Mouse (Mus musculus): ENCODE measurements around the gene Anapc11. TPM values are rescaled to one million over a fixed set of nuclear protein-coding genes. Genes with fewer than 3 reads are reported as not detected.

Gene Anapc11
- total and polyA plus RNA-seq, 3 experiments: 57.0 to 145 (median 108) TPM

DNA sequence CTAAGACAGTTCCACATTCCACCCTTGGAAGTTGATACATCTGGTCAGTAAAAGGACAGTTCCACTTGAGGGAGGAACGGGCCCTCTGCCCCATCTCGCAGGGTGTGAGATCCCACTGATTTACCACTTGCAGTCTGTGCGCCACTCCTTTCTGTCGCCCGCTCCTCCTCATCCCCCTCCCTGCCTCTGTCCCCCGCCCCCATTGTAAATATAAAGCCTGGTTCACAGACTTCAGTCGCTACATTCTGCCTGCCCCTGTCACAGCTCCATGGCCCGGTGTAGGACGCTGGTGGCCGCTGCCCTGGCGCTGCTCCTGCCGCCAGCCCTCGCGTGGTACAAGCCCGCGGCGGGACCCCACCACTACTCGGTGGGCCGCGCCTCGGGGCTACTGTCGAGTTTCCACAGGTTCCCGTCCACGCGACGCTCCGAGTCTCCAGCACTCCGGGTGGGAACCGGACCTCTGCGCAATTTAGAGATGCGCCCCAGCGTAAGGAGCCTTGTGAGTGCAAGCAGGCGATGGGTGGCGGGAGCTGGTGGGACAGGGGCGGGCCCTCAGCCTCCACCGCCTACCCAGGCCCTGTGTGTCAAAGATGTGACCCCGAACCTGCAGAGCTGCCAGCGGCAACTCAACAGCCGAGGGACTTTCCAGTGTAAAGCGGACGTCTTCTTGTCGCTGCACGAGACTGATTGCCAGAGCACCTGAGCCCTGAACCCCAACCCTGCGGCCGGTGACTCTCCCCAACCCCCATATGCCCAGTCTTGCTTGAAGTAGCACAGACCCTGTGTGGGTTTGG lies 10.2 kb downstream of the Anapc11 start, which contains the start of gene Npb:
Gene Npb, plus strand, starts transcription at position 237 of the 794 bp plus-strand sequence.
- peaks cover 0 to 6% of the 10 kb centered on the region in 2 experiments; a peak in 2 of 4 replicates for H3K4me1 ChIP-seq (ENCODE audit: control insufficient read depth in 1 of 2, insufficient read depth in 2 of 2)
- TF ChIP-seq KAT2A (IDR thresholded peaks at IDR 0.05; ENCODE audit: insufficient replicate concordance, low read length) (no peak), POLR2A (IDR thresholded peaks at IDR 0.05; ENCODE audit: low read depth, low read length) (no peak), RAD21 (IDR thresholded peaks at IDR 0.05; ENCODE audit: low read depth, low read length) (no peak), TBP (conservative IDR thresholded peaks at IDR 0.05; ENCODE audit: low read depth, low read length) (no peak), POLR2AphosphoS2 (IDR thresholded peaks at IDR 0.05; ENCODE audit: low read depth, low read length) (0 out of 2 replicates have a peak, but pooled peaks have one; percentile 63)
- no peaks in the 10 kb centered on the region for H3K27me3 ChIP-seq (replicated peaks)
- H3K4me2 ChIP-seq (ENCODE audit: insufficient read depth, low read depth, poor library complexity, severe bottlenecking): no peak within 1 kb of the TSS
- H3K27ac ChIP-seq (ENCODE audit: insufficient read depth, low read depth): no peak within 1 kb of the TSS
- in situ Hi-C loops (cut with MboI; ENCODE audit: low pct_ligation_motif_present, low pct_unique_long_range_greater_than_20kb, low sequenced_read_pairs) (no loop called here), dilution Hi-C loops (cut with MboI; ENCODE audit: extremely low pct_ligation_motif_present, extremely low pct_unique_long_range_greater_than_20kb, low sequenced_read_pairs) (no loop called here)
- no peak within 1 kb of the TSS for H3K9ac ChIP-seq (ENCODE audit: insufficient read depth, low read depth)
- H3K36me3 ChIP-seq (replicated peaks in 1 of 2; ENCODE audit: control insufficient read depth in 1 of 2, insufficient read depth in 1 of 2, low read length in 1 of 2): peaks cover 74 to 99% of the 10 kb centered on the region in 2 experiments
- H3K4me3 ChIP-seq (replicated peaks in 1 of 3; ENCODE audit: low read depth in 2 of 3, low read length in 2 of 3, poor library complexity in 1 of 3): no peak within 1 kb of the TSS
- no peak for DNase-seq (ENCODE audit: extremely low read depth)
- no peaks in the 10 kb centered on the region for H3K79me2 ChIP-seq (replicated peaks; ENCODE audit: control insufficient read depth, extremely low read depth, insufficient read depth, poor library complexity, severe bottlenecking)
- H3K9me3 ChIP-seq (replicated peaks; ENCODE audit: low read length): no peaks in the 10 kb centered on the region

DNA sequence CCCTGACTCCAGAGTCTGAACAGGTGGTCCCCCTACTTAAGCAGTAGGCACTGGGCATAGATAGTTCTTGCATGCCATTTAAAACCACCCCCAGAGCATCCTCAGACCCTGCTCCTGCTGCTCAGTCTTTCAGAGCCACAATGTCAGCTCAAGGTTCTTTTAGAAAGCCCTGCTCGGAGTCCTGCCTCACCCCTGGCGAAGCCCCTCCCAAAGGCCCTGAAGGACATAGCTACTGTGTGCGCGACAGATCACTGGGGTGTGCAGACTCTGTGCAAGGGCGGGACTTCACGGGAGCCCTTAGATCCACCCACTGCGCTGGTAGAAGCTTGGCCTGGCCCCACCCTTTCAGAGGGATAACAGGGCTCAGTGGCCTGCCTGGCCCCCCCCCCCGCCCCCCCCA lies 11.0 kb downstream of the Anapc11 start:
- dilution Hi-C loops (cut with MboI; ENCODE audit: extremely low pct_ligation_motif_present, extremely low pct_unique_long_range_greater_than_20kb, low sequenced_read_pairs) (no loop called here), in situ Hi-C loops (cut with MboI; ENCODE audit: low pct_ligation_motif_present, low pct_unique_long_range_greater_than_20kb, low sequenced_read_pairs) (no loop called here)
- Histone ChIP-seq H3K9ac (ENCODE audit: insufficient read depth, low read depth) (no peak overlapping the region), H3K79me2 (replicated peaks; ENCODE audit: control insufficient read depth, extremely low read depth, insufficient read depth, poor library complexity, severe bottlenecking) (no peaks in the 10 kb centered on the region), H3K4me3 (replicated peaks in 1 of 3; ENCODE audit: low read depth in 2 of 3, low read length in 2 of 3, poor library complexity in 1 of 3) (no peak overlapping the region), H3K36me3 (replicated peaks in 1 of 2; ENCODE audit: control insufficient read depth in 1 of 2, insufficient read depth in 1 of 2, low read length in 1 of 2) (peaks cover 81 to 99% of the 10 kb centered on the region in 2 experiments), H3K4me2 (ENCODE audit: insufficient read depth, low read depth, poor library complexity, severe bottlenecking) (no peak overlapping the region), H3K27ac (ENCODE audit: insufficient read depth, low read depth) (no peak overlapping the region), H3K4me1 (ENCODE audit: control insufficient read depth in 1 of 2, insufficient read depth in 2 of 2) (peaks cover 0 to 10% of the 10 kb centered on the region in 2 experiments; a peak in 2 of 4 replicates), H3K9me3 (replicated peaks; ENCODE audit: low read length) (no peaks in the 10 kb centered on the region), H3K27me3 (replicated peaks) (no peaks in the 10 kb centered on the region)
- no peak for TF ChIP-seq USF2 (conservative IDR thresholded peaks at IDR 0.05; ENCODE audit: low read depth, low read length)
- no peak for TF ChIP-seq SMC3 (IDR thresholded peaks at IDR 0.05; ENCODE audit: low read depth, low read length)
- TF ChIP-seq HCFC1 (IDR thresholded peaks at IDR 0.05; ENCODE audit: low read depth, low read length): no peak
- TF ChIP-seq POLR2AphosphoS2 (IDR thresholded peaks at IDR 0.05; ENCODE audit: low read depth, low read length): 0 out of 2 replicates have a peak, but pooled peaks have one; percentile 14
- no peak for TF ChIP-seq SIN3A (IDR thresholded peaks at IDR 0.05; ENCODE audit: low read length)
- TF ChIP-seq POLR2A (IDR thresholded peaks at IDR 0.05; ENCODE audit: low read depth, low read length): no peak
- DNase-seq (ENCODE audit: extremely low read depth): no peak

DNA sequence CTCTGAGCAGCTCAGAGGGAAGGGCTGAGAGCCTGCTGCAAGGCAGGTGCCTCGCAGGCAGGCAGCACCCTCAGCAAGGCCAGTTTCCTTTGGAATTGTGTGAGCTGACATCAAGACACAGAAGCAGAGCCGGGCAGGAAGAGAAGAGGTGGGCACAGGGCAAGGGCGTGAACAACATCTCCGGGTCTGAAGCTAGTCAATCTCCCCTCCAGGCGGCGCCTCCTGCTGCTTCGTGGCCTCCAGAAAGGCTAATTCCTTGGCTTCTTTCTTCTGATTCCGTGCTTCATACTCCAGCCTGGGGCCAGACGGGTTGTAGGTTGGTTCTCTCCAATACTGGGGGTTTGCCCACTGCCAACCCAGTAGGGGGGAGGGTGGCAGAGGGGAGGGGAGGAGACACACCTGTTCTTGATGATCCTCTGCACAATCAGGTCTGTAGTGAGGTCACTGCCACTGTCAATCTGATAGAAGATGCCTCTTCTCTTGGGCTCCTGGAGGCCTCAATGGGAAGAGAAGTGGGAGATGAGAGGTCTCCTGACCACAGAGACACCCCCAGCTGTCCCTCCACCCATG lies 12.3 kb downstream of the Anapc11 start:
- dilution Hi-C loops (cut with MboI; ENCODE audit: extremely low pct_ligation_motif_present, extremely low pct_unique_long_range_greater_than_20kb, low sequenced_read_pairs): no loop called here
- Histone ChIP-seq H3K9ac (ENCODE audit: insufficient read depth, low read depth) (no peak overlapping the region), H3K27ac (ENCODE audit: insufficient read depth, low read depth) (no peak overlapping the region), H3K4me3 (replicated peaks in 1 of 3; ENCODE audit: low read depth in 2 of 3, low read length in 2 of 3, poor library complexity in 1 of 3) (no peak overlapping the region), H3K36me3 (replicated peaks in 1 of 2; ENCODE audit: control insufficient read depth in 1 of 2, insufficient read depth in 1 of 2, low read length in 1 of 2) (peaks cover 74 to 96% of the 10 kb centered on the region in 2 experiments), H3K79me2 (replicated peaks; ENCODE audit: control insufficient read depth, extremely low read depth, insufficient read depth, poor library complexity, severe bottlenecking) (peaks cover 4% of the 10 kb centered on the region), H3K4me2 (ENCODE audit: insufficient read depth, low read depth, poor library complexity, severe bottlenecking) (no peak overlapping the region), H3K4me1 (ENCODE audit: control insufficient read depth in 1 of 2, insufficient read depth in 2 of 2) (peaks cover 0 to 20% of the 10 kb centered on the region in 2 experiments; a peak in 3 of 4 replicates), H3K9me3 (replicated peaks; ENCODE audit: low read length) (no peaks in the 10 kb centered on the region), H3K27me3 (replicated peaks) (no peaks in the 10 kb centered on the region)
- TF ChIP-seq RAD21 (IDR thresholded peaks at IDR 0.05; ENCODE audit: low read depth, low read length): no peak
- TF ChIP-seq POLR2AphosphoS2 (IDR thresholded peaks at IDR 0.05; ENCODE audit: low read depth, low read length): no peak
- TF ChIP-seq SMC3 (IDR thresholded peaks at IDR 0.05; ENCODE audit: low read depth, low read length): no peak
- TF ChIP-seq MAZ (IDR thresholded peaks at IDR 0.05; ENCODE audit: low read depth, low read length): no peak
- no peak for TF ChIP-seq JUN (IDR thresholded peaks at IDR 0.05; ENCODE audit: insufficient read depth, low read depth, low read length)
- no peak for TF ChIP-seq NELFE (IDR thresholded peaks at IDR 0.05; ENCODE audit: low read depth, low read length)
- TF ChIP-seq MAFK (IDR thresholded peaks at IDR 0.05; ENCODE audit: insufficient replicate concordance, low read length): no peak
- TF ChIP-seq ETS1 (conservative IDR thresholded peaks at IDR 0.05; ENCODE audit: low read depth, low read length): no peak
- TF ChIP-seq CHD1 (IDR thresholded peaks at IDR 0.05; ENCODE audit: low read depth, low read length): no peak
- no peak for TF ChIP-seq SIN3A (IDR thresholded peaks at IDR 0.05; ENCODE audit: low read length)
- no peak for TF ChIP-seq MAX (IDR thresholded peaks at IDR 0.05; ENCODE audit: low read length)
- TF ChIP-seq PAX5 (IDR thresholded peaks at IDR 0.05; ENCODE audit: low read length): no peak
- TF ChIP-seq IRF4 (IDR thresholded peaks at IDR 0.05; ENCODE audit: low read depth, low read length): no peak
- TF ChIP-seq EP300 (IDR thresholded peaks at IDR 0.05; ENCODE audit: low read length): no peak
- TF ChIP-seq CHD2 (IDR thresholded peaks at IDR 0.05; ENCODE audit: low read length): no peak
- TF ChIP-seq UBTF (IDR thresholded peaks at IDR 0.05; ENCODE audit: low read depth, low read length): no peak
- TF ChIP-seq ZKSCAN1 (IDR thresholded peaks at IDR 0.05; ENCODE audit: borderline replicate concordance, low read depth, low read length): no peak
- TF ChIP-seq ZMIZ1 (IDR thresholded peaks at IDR 0.05; ENCODE audit: low read depth, low read length): no peak
- DNase-seq (ENCODE audit: extremely low read depth): no peak
- in situ Hi-C loops (cut with MboI; ENCODE audit: low pct_ligation_motif_present, low pct_unique_long_range_greater_than_20kb, low sequenced_read_pairs): no loop called here

Data from CH12.LX (cell line).